Mouse (Mus musculus) monocyte, adult 5-6 weeks (primary cell): Measurements from ENCODE around the gene Necab2. TPM values are rescaled to one million over a fixed set of nuclear protein-coding genes. Genes with fewer than 3 reads are reported as not detected.

Experiments used
- ATAC-seq: fragments of 153-309, 156-312 bp; replicated peaks from 2 replicates; pipeline ENCODE4 v1.8.0; 2017; ENCODE audit warnings: mild to moderate bottlenecking; ENCODE audit not compliant: low TSS enrichment, insufficient number of reproducible peaks, severe bottlenecking, poor library complexity, low FRiP score
- total RNA-seq: library from RNA; stranded (forward); fragments of 200-1000, 200-491, 200-594 nt; gene quantifications from 3 replicates; pipeline ENCODE4 v1.2.3, GENCODE M21; 2017

Gene Necab2
- total RNA-seq, 1 experiment from 2014 or later, result not detected

- no peak for ATAC-seq
Measured at GRCm38 (mm10) chr8:119502111-119502510, 55.6 kb downstream of the Necab2 start.

GRCm38 (mm10) chr8:119503191-119503767, 56.8 kb downstream of the Necab2 start:
- ATAC-seq, result no peak

- ATAC-seq, result no peak
Measured at GRCm38 (mm10) chr8:119505488-119505887, 59.0 kb downstream of the Necab2 start.

GRCm38 (mm10) chr8:119506106-119506505, 59.6 kb downstream of the Necab2 start:
- no peak for ATAC-seq

- no peak for ATAC-seq
Measured at GRCm38 (mm10) chr8:119510471-119510870, 64.0 kb downstream of the Necab2 start.

GRCm38 (mm10) chr8:119511722-119512121, 65.2 kb downstream of the Necab2 start:
- ATAC-seq, result no peak

GRCm38 (mm10) chr8:119513405-119513804, 66.9 kb downstream of the Necab2 start:
- no peak for ATAC-seq

- no peak for ATAC-seq
Measured at GRCm38 (mm10) chr8:119514940-119515339, 68.4 kb downstream of the Necab2 start.

GRCm38 (mm10) chr8:119515767-119516166, 69.2 kb downstream of the Necab2 start:
- ATAC-seq, result no peak

GRCm38 (mm10) chr8:119516674-119517073, 70.2 kb downstream of the Necab2 start:
- ATAC-seq, result no peak

- no peak for ATAC-seq
Measured at GRCm38 (mm10) chr8:119520102-119520501, 73.6 kb downstream of the Necab2 start.

Other genes starting within 250 kb of the Necab2 start
- 75.3 to 78.1 TPM (median 76.0 TPM) in 3 replicates for gene Hsbp1, start 102.2 kb upstream of the Necab2 start, total RNA-seq
- gene Mlycd, start 51.8 kb upstream of the Necab2 start, total RNA-seq, result 8.7 to 15.0 TPM (median 10.3 TPM) in 3 replicates
- gene Osgin1, start 12.6 kb upstream of the Necab2 start, total RNA-seq, result 6.2 to 9.9 TPM (median 7.8 TPM) in 3 replicates
- not detected in 3 replicates for gene Slc38a8, start 55.0 kb downstream of the Necab2 start, total RNA-seq
- gene Mbtps1, start 112.0 kb downstream of the Necab2 start, total RNA-seq, result 25.1 to 55.3 TPM (median 48.6 TPM) in 3 replicates
- gene Hsdl1, start 128.5 kb downstream of the Necab2 start, total RNA-seq, result 25.5 to 34.2 TPM (median 27.4 TPM) in 3 replicates
- gene Dnaaf1, start 128.5 kb downstream of the Necab2 start, total RNA-seq, result 1.3 TPM in 1 of 3 replicates, not detected in the others
- gene Taf1c, start 158.5 kb downstream of the Necab2 start, total RNA-seq, result 4.6 to 8.2 TPM (median 6.0 TPM) in 3 replicates
- gene Adad2, start 166.0 kb downstream of the Necab2 start, total RNA-seq, result not detected in 3 replicates
- not detected in 3 replicates for gene Kcng4, start 189.0 kb downstream of the Necab2 start, total RNA-seq
- gene Wfdc1, start 219.6 kb downstream of the Necab2 start, total RNA-seq, result not detected in 3 replicates